Mouse (Mus musculus): ENCODE results near the gene Dnajc2. TPM values are rescaled to one million over a fixed set of nuclear protein-coding genes. Genes with fewer than 3 reads are reported as not detected.
A peak's percentile ranks its signal among the peaks of the same experiment; 100 is the strongest.

Dnajc2 gene
- 10 to 100 TPM; 21.4 to 22.3 TPM for total RNA-seq (2021)
- long read RNA-seq, experiment 1, transcript Dnajc2-201 (17 exons, 2,133 nt) = major isoform, 17 of 17 reads
- long read RNA-seq, experiment 1, partial matches to known transcripts = 0 of 17 reads
- long read RNA-seq, experiment 1, other reads (novel, unspliced or antisense) = 0 of 17 reads
- long read RNA-seq, experiment 2, transcript Dnajc2-201 (17 exons, 2,133 nt) = major isoform, 11 of 13 reads
- long read RNA-seq, experiment 2, partial matches to known transcripts = 2 of 13 reads
- long read RNA-seq, experiment 2, other reads (novel, unspliced or antisense) = 0 of 13 reads

GRCm38 (mm10) chr5:21785053-21785452, at the start of gene Dnajc2, which contains the start of gene Psmc2:
TSS of gene Dnajc2 (minus strand) at chr5:21785251.
TSS of gene Psmc2 (plus strand) at chr5:21785283.
- peak; percentile 92 to 93 for DNase-seq

DNA sequence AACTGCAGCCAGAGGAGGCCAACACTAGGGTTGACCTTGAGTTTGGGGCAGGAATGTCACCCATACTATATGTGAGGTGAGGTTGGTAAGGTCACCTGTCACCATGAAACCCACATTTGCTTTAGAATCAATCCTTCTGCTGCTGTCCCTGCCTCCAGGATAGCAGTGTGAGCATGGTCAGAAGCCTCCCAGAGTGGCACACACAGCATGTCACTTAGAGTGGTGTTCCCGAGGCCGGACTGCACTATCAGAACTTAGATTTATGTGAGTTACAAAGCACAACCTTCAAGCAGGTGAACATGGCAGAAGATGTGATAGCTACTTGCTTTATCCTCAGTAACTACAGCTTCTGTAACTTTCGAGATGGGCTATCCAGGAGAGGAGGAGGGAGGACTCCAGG, 46.7 kb upstream of the Dnajc2 start:
- DNase-seq = no peak

DNA sequence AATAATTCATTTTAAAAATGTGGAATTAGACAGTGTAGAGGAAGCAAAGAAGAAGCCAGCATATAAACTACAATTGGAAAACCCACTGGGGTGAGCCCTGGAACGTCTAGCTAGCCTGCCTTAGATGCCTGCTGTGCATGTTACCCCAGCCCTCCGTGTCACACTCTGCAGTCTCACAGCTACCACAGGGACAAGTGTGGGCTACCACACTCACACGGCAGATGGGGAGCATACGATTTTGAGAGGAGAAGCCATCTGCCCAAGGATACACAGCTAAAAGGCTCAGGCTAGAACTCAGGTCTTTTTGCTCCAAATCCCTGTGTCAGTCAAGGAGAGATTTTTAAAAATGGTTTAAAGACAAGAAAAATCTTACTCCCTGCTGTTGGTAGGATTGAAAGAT, 43.8 kb upstream of the Dnajc2 start:
- DNase-seq = no peak

- DNase-seq = no peak
These were observed 42.6 kb upstream of the Dnajc2 start for GRCm38 (mm10) chr5:21827643-21828042.

- no peak for DNase-seq
These were observed 41.3 kb upstream of the Dnajc2 start for GRCm38 (mm10) chr5:21826370-21826769.

DNA sequence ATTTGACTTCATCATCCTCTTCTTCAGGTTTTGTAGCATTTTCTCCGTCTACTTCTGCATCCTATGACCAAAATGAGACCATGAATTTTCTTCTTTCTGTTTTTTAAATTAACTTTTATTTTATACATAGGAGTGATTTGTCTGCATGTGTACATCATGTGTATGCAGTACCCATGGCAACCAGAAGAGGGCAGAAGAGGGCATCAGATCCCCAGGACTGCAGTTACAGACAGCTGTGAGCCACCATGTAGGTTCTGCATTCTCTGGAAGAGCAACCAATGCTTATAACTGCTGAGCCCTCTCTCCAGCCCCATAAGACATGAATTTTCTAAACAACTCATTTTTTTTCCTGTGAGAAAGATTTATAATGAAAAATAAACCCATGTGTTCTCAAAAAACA, 28.9 kb upstream of the Dnajc2 start:
- no peak for DNase-seq

DNA sequence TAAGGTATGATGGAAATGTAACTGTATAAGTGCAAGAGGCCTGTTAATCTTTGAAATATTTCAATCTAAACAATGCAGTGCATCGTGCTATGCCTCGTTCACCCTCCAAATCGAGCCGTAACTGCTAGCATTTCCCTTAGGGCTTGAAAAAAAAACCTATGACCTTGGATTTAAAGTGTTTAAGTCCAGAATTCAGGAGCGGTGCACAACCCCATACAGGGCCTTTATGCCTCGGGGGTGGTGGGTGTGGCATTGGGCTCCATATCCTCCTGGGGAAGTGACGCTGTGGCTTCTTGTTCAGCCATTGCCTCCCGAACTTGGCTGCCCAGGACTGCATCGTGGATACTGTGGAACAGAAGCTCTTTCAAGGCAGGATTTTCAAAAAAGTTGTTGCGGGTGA, 25.9 kb upstream of the Dnajc2 start:
- no peak for DNase-seq

GRCm38 (mm10) chr5:21804837-21805236, 19.8 kb upstream of the Dnajc2 start:
- DNase-seq = no peak

DNA sequence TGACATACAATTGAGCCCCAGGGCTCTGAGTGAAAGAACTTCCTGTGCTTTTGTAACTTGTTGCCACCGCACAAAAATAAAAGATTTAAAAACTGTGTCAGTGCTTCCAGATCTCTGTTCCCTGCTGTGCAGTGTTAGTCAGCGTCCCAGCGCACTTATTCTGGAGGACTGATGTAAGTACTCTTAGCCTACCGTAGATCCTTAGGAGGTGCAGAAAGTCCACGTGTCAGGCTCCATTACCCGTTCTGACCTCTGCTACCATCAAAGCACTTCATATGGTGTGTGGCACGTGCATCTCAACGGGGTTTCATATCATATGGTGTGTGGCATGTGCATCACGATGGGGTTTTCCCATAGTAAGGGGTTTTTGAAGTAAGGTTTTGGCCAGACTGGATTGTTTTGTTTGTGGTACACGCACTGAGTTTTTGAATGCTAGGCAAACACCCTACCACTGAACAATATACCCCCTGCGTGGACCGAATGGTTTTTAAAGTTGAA, 18.7 kb upstream of the Dnajc2 start:
- no peak for DNase-seq

DNA sequence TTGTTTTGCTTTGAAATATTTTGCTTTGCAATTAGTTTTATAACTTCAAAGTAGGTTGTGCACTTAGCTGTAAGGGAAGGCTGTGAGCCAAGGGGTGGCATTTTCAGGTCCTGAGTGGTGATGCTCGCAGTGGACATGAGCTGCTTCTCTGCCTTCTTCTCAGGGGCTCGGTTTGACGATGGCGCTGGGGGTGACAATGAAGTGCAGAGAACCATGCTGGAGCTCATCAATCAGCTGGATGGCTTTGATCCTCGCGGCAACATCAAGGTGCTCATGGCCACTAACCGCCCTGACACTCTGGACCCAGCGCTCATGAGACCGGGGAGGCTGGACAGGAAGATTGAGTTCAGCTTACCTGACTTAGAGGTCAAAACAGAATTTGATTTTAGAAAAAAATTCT, 17.9 kb upstream of the Dnajc2 start:
- no peak for DNase-seq

DNA sequence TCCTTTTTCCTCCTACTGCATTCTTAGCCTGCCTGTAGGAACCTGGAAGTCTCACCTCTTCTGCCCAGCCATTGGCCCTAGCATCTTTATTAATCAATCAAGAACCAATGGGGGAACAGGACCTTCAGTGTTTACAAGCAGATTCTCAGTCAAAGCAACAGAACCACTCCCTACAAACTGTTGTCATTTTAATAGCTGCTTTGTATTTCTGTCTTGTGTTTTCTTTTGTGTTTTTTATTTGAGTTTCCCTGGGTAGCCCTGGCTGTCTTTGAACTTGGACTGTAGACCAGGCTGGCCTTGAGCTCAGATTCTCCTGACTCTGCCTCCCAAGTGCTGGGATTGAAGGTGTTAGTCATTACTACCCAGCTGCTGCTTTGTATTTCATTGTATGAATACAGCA, 7.1 kb upstream of the Dnajc2 start:
- DNase-seq = no peak

DNA sequence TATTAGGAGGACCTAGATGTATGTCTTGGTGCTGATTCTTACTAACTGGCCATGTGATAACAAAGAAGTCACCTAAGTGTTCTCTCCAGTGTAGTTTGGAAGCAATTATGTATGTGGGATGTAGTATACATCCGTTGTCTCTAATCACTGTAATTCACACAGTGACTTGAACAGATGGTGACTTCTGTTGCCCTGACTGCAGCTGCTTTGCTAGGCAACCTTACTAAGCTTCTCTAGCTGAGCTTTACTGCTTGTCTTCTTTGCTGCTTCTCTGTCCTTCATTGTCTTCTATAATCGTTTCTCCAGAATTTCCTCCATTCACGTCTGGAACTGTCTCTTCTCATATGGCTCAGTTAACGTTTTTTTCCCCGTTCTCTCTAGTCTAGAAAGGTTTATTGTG, 4.0 kb upstream of the Dnajc2 start:
- no peak for DNase-seq

GRCm38 (mm10) chr5:21787186-21788105, 2.4 kb upstream of the Dnajc2 start:
- DNase-seq = no peak

- DNase-seq = peak; percentile 93 to 95
These were observed 1.5 kb upstream of the Dnajc2 start for GRCm38 (mm10) chr5:21786258-21787185.

DNA sequence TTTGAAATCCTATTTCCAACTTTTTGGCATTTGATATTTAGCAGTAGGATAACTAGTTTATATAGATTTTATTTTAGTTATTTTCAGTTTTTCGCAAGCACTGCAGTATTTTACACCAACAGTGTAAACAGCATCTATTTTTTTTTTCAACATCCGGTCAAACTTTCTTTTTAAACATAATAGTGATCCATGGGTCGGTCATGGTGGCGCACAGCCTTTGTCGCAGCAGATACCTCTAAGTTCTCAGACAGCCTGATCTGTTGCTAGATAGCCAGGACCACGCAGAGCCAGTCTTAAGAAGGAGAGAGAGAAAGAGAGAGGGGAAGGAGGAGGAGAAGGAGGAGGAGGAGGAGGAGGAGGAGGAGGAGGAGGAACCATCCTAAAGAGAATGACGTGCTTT, 725 bp upstream of the Dnajc2 start:
- peak in 1 of 2 experiments; percentile 30 for DNase-seq

DNA sequence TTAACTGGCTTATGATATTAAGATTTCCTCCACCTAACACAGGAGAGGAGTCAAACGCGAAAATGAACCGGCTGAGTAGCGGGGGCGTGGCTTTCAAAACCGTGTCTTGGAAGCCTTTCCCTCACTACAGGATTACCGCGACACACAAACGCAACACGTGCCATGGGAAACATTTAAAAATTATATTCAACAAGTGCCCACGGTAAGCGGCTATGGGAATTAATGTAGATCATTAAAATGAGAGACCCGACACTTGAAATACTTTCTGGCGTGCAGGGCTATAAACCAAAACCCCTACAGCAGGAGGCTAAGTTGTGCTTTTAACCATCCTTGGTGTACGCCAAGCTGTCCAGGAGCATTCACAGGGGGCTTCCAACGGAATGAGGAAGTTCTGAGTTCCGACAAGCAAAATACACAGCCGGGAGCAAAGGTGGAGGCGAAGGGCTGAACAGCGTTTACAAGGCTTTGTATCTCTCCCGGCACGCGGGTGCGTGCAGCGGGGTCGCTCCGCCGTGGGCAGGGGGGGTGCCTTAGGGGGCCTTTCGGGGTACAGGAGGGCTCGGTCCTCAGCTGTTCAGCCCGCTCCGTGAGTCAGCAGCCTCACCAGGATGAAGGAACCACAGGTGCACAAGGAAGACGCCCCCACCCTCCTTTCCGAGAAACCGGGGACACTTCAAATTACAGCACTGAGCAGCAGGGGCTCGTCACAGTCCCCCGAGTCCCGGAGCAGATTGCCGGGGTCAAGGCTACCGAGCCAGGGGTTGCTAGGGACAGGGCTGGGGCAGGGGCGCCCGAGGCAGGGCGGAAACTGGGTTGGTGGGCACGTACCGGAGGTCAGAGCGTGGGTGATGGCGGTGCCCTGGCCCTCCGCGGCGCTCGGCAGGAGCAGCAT, 644 bp downstream of the Dnajc2 start:
- DNase-seq = peak in 1 of 2 experiments; percentile 12

GRCm38 (mm10) chr5:21776491-21776890, 8.6 kb downstream of the Dnajc2 start:
- DNase-seq = no peak

- DNase-seq = no peak
These were observed 15.2 kb downstream of the Dnajc2 start for GRCm38 (mm10) chr5:21769841-21770240.

DNA sequence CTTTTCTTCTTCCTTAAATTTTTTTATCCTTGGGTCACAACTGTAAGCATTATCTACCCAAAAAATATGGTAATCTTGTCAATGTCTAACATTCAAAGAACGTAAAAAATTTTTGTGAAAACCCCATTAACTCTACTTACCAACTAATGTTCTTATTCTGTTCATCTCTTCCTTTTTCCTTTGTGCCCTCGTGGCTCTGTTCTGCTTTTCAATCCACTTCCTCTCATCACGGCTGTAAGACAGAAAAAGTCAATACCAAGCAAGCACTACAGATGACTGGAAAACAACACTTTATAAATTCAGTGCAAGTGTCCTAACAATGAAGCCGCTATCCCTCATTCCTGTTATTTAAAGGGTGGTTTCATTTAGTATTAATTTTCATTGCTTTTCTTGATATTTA, 16.5 kb downstream of the Dnajc2 start:
- DNase-seq = no peak

DNA sequence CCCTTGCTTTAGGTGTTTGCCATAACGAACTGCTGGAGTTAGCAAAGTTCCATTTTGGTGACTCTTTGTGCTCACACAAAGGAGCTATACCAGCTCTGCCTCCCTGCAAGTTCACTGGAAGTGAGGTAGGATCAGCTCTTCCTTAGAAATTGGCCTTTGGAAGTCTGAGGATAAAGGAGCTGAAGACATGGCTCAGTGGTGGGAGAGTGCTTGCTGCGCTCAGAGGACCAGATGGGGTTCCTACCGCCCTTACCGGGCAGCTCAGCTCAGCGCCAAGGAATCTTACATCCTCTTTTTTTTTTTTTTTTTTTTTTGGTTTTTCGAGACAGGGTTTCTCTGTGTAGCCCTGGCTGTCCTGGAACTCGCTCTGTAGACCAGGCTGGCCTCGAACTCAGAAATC, 39.1 kb downstream of the Dnajc2 start:
- DNase-seq = no peak

DNA sequence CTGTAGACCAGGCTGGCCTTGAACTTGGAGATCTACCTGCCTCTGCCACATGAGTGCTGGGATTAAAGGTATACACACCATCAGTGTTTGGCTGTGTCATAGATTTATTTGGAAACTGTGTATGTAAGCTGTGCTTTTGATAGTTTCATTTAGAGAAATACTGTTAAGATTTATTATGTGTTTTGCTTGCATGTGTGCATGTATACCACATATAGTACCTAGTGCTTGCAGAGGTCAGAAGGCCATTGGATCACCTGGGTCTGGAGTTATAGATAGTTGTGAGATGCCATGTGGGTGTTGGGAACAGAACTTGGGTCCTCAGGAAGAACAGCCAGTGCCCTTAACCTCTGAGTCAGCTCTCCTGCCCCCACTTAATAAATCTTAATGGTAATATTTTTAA, 40.4 kb downstream of the Dnajc2 start:
- DNase-seq = no peak
